Mouse (Mus musculus): ENCODE results near the gene Cct8.

DNA sequence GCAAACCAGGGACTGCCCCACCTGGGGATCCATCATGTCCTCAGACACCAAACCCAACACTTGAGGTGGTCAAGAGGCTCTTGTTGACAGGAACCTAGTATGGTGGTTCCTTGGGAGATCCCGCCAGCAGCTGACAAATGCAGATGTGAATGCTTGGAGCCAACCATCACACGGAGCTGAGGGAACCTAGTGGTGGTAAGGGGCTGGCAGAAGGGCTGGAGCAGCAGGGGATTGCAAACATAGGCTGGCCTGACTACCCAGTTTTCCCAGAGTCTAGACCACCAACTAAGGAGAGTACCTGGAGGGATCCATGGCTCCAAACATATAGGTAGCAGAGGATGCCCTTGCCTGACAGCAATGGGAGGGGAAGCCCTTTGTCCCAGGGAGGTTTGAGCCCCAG, 42.4 kb downstream of the Cct8 start:
- TF ChIP-seq POLR2A (IDR thresholded peaks at IDR 0.05; ENCODE audit: borderline replicate concordance, insufficient read depth, low read length), result no peak
- no peak for TF ChIP-seq CTCF (IDR thresholded peaks at IDR 0.05; ENCODE audit: borderline replicate concordance, insufficient read depth, low read depth, low read length)
